In genomic region chr17:24168590-24169277, GRCm38 (mm10) we compare ENCODE assay signal across 8 mouse cellular contexts. TPM values are rescaled to one million over a fixed set of nuclear protein-coding genes. Genes with fewer than 3 reads are reported as not detected.
DNase-seq lines count a peak whose midpoint lies in the region; ATAC-seq lines count a peak whose summit lies in the region.

No protein-coding gene starts in this region.

- H3K27me3 ChIP-seq in embryonic facial prominence, embryonic 10.5 days (replicated peaks; ENCODE audit: low read depth, poor library complexity, severe bottlenecking), result no peaks in the 10 kb centered on the region
- no peaks in the 10 kb centered on the region for H3K27me3 ChIP-seq in limb, embryonic 15.5 days
- H3K27me3 ChIP-seq in midbrain, embryonic 16.5 days (ENCODE audit: control insufficient read depth, insufficient read depth, low read depth, low read length), result no peaks in the 10 kb centered on the region

- H3K36me3 ChIP-seq in embryonic facial prominence, embryonic 10.5 days (replicated peaks), result peaks cover 33% of the 10 kb centered on the region
- peaks cover 26% of the 10 kb centered on the region for H3K36me3 ChIP-seq in limb, embryonic 15.5 days
- H3K36me3 ChIP-seq in midbrain, embryonic 16.5 days (ENCODE audit: control insufficient read depth, insufficient read depth, low read length), result no peaks in the 10 kb centered on the region

- H3K27ac ChIP-seq in embryonic facial prominence, embryonic 10.5 days (replicated peaks), result peak overlapping the region; percentile 100
- H3K27ac ChIP-seq in limb, embryonic 15.5 days, result peak overlapping the region; percentile 99
- peak overlapping the region; percentile 99 for H3K27ac ChIP-seq in midbrain, embryonic 16.5 days (ENCODE audit: low read length)

- ATAC-seq in granulocyte monocyte progenitor cell, adult 5-6 weeks (replicated peaks; ENCODE audit: poor library complexity, severe bottlenecking), result peak; percentile 15
- ATAC-seq in limb, embryonic 15.5 days (ENCODE audit: insufficient number of reproducible peaks, low FRiP score, low TSS enrichment, low read depth), result peak; percentile 52
- peak; percentile 63 for ATAC-seq in midbrain, embryonic 16.5 days

- H3K9ac ChIP-seq in limb, embryonic 15.5 days, result peak overlapping the region; percentile 90
- peak overlapping the region; percentile 90 for H3K9ac ChIP-seq in midbrain, embryonic 16.5 days (ENCODE audit: low read depth, low read length)

- DNase-seq in 416B (ENCODE audit: low read depth), result peak; percentile 75
- DNase-seq in adrenal gland, postnatal 10 days, result peak; percentile 72
- peak; percentile 76 for DNase-seq in embryonic facial prominence, embryonic 10.5 days (ENCODE audit: low spot score)
- peak; percentile 49 for DNase-seq in kidney, adult 11 months
- peak; percentile 66 to 86 for DNase-seq in spleen, postnatal 4 days (ENCODE audit: low spot score in 2 of 2)

- peaks cover 30% of the 10 kb centered on the region for H3K4me1 ChIP-seq in embryonic facial prominence, embryonic 10.5 days
- H3K4me1 ChIP-seq in limb, embryonic 15.5 days, result peaks cover 31% of the 10 kb centered on the region
- H3K4me1 ChIP-seq in midbrain, embryonic 16.5 days (ENCODE audit: control insufficient read depth, insufficient read depth, low read length), result peaks cover 29% of the 10 kb centered on the region

- under 1% methylated on average over 41 of the region's 41 CpGs for WGBS in embryonic facial prominence, embryonic 10.5 days
- WGBS in limb, embryonic 15.5 days, result 1% methylated on average over 40 of the region's 41 CpGs
- WGBS in midbrain, embryonic 16.5 days, result under 1% methylated on average over 40 of the region's 41 CpGs

- peak overlapping the region; percentile 85 for H3K4me2 ChIP-seq in limb, embryonic 15.5 days
- peak overlapping the region; percentile 82 for H3K4me2 ChIP-seq in midbrain, embryonic 16.5 days (ENCODE audit: low read length)

- H3K4me3 ChIP-seq in embryonic facial prominence, embryonic 10.5 days, result peak overlapping the region; percentile 97
- peak overlapping the region; percentile 83 for H3K4me3 ChIP-seq in limb, embryonic 15.5 days
- H3K4me3 ChIP-seq in midbrain, embryonic 16.5 days (ENCODE audit: low read depth, low read length), result peak overlapping the region; percentile 75

- no peaks in the 10 kb centered on the region for H3K9me3 ChIP-seq in embryonic facial prominence, embryonic 10.5 days
- H3K9me3 ChIP-seq in limb, embryonic 15.5 days, result no peaks in the 10 kb centered on the region
- no peaks in the 10 kb centered on the region for H3K9me3 ChIP-seq in midbrain, embryonic 16.5 days (replicated peaks; ENCODE audit: control insufficient read depth, low read length, poor library complexity, severe bottlenecking)

RNA-seq across cellular contexts. Expression of gene Atp6v0c, which starts 0.8 kb away (rescaled TPM):
- 100 to 1,000 TPM; 286 to 329 TPM for total RNA-seq in adrenal gland, postnatal 10 days (2021)
- polyA plus RNA-seq in embryonic facial prominence, embryonic 10.5 days (2016; fragmentation: Nextera tagmentation; extraction: Ambion mirVana), result 422 and 435 TPM in 2 replicates
- 422 and 477 TPM in 2 replicates for total RNA-seq in granulocyte monocyte progenitor cell, adult 5-6 weeks (2014; fragmentation: Nextera tagmentation)
- 134 and 143 TPM in 2 replicates for total RNA-seq in granulocyte monocyte progenitor cell, adult 5-6 weeks (2017)
- 488 and 521 TPM in 2 replicates for polyA plus RNA-seq in limb, embryonic 15.5 days (2015; fragmentation: Nextera tagmentation; extraction: Ambion mirVana)
- polyA plus RNA-seq in midbrain, embryonic 16.5 days (2015; fragmentation: Nextera tagmentation; extraction: Ambion mirVana), result 1,371 and 1,629 TPM in 2 replicates

RNA-seq across cellular contexts. Expression of gene Amdhd2, which starts 5.2 kb away (rescaled TPM):
- 10 to 100 TPM; 36.6 to 44.2 TPM for total RNA-seq in adrenal gland, postnatal 10 days (2021)
- polyA plus RNA-seq in embryonic facial prominence, embryonic 10.5 days (2016; fragmentation: Nextera tagmentation; extraction: Ambion mirVana), result 44.6 and 50.0 TPM in 2 replicates
- total RNA-seq in granulocyte monocyte progenitor cell, adult 5-6 weeks (2014; fragmentation: Nextera tagmentation), result 60.4 and 63.2 TPM in 2 replicates
- total RNA-seq in granulocyte monocyte progenitor cell, adult 5-6 weeks (2017), result 54.4 and 66.4 TPM in 2 replicates
- polyA plus RNA-seq in limb, embryonic 15.5 days (2015; fragmentation: Nextera tagmentation; extraction: Ambion mirVana), result 30.0 and 30.7 TPM in 2 replicates
- polyA plus RNA-seq in midbrain, embryonic 16.5 days (2015; fragmentation: Nextera tagmentation; extraction: Ambion mirVana), result 31.1 and 31.6 TPM in 2 replicates

RNA-seq across cellular contexts. Expression of gene Pdpk1, which starts 18.0 kb away (rescaled TPM):
- 10 to 100 TPM; 46.8 to 53.3 TPM for total RNA-seq in adrenal gland, postnatal 10 days (2021)
- polyA plus RNA-seq in embryonic facial prominence, embryonic 10.5 days (2016; fragmentation: Nextera tagmentation; extraction: Ambion mirVana), result 30.4 and 30.9 TPM in 2 replicates
- 32.4 and 33.0 TPM in 2 replicates for total RNA-seq in granulocyte monocyte progenitor cell, adult 5-6 weeks (2014; fragmentation: Nextera tagmentation)
- 34.7 and 39.4 TPM in 2 replicates for total RNA-seq in granulocyte monocyte progenitor cell, adult 5-6 weeks (2017)
- 38.6 and 50.0 TPM in 2 replicates for polyA plus RNA-seq in limb, embryonic 15.5 days (2015; fragmentation: Nextera tagmentation; extraction: Ambion mirVana)
- polyA plus RNA-seq in midbrain, embryonic 16.5 days (2015; fragmentation: Nextera tagmentation; extraction: Ambion mirVana), result 69.2 and 78.5 TPM in 2 replicates

RNA-seq across cellular contexts. Expression of gene Tbc1d24, which starts 36.6 kb away (rescaled TPM):
- 10 to 100 TPM; 12.0 to 16.4 TPM for total RNA-seq in adrenal gland, postnatal 10 days (2021)
- polyA plus RNA-seq in embryonic facial prominence, embryonic 10.5 days (2016; fragmentation: Nextera tagmentation; extraction: Ambion mirVana), result 6.0 and 6.1 TPM in 2 replicates
- 12.4 and 27.9 TPM in 2 replicates for total RNA-seq in granulocyte monocyte progenitor cell, adult 5-6 weeks (2014; fragmentation: Nextera tagmentation)
- total RNA-seq in granulocyte monocyte progenitor cell, adult 5-6 weeks (2017), result 4.8 and 6.4 TPM in 2 replicates
- polyA plus RNA-seq in limb, embryonic 15.5 days (2015; fragmentation: Nextera tagmentation; extraction: Ambion mirVana), result 7.3 and 7.4 TPM in 2 replicates
- 30.6 and 30.8 TPM in 2 replicates for polyA plus RNA-seq in midbrain, embryonic 16.5 days (2015; fragmentation: Nextera tagmentation; extraction: Ambion mirVana)

RNA-seq across cellular contexts. Expression of gene Ntn3, which starts 40.6 kb away (rescaled TPM):
- 1 to 10 TPM; 3.1 to 4.2 TPM for total RNA-seq in adrenal gland, postnatal 10 days (2021)
- 5.0 and 7.3 TPM in 2 replicates for polyA plus RNA-seq in embryonic facial prominence, embryonic 10.5 days (2016; fragmentation: Nextera tagmentation; extraction: Ambion mirVana)
- total RNA-seq in granulocyte monocyte progenitor cell, adult 5-6 weeks (2014; fragmentation: Nextera tagmentation), result 0.11 TPM in 1 of 2 replicates, not detected in the other
- total RNA-seq in granulocyte monocyte progenitor cell, adult 5-6 weeks (2017), result 0.04 TPM in 1 of 2 replicates, not detected in the other
- 8.8 and 13.8 TPM in 2 replicates for polyA plus RNA-seq in limb, embryonic 15.5 days (2015; fragmentation: Nextera tagmentation; extraction: Ambion mirVana)
- 3.9 and 4.4 TPM in 2 replicates for polyA plus RNA-seq in midbrain, embryonic 16.5 days (2015; fragmentation: Nextera tagmentation; extraction: Ambion mirVana)

Comparison
In these comparisons a context has a peak if more than half of its experiments do, and no peak if none do; other contexts are left out.
1. Peak in every context shown above with its lines: DNase-seq, ATAC-seq, H3K4me3 ChIP-seq and H3K27ac ChIP-seq.